Mouse (Mus musculus): ENCODE data around the gene Myl4. TPM values are rescaled to one million over a fixed set of nuclear protein-coding genes. Genes with fewer than 3 reads are reported as not detected.

Myl4 gene
- polyA plus RNA-seq, 1 experiment from 2014 or later: 33.0 TPM

DNA sequence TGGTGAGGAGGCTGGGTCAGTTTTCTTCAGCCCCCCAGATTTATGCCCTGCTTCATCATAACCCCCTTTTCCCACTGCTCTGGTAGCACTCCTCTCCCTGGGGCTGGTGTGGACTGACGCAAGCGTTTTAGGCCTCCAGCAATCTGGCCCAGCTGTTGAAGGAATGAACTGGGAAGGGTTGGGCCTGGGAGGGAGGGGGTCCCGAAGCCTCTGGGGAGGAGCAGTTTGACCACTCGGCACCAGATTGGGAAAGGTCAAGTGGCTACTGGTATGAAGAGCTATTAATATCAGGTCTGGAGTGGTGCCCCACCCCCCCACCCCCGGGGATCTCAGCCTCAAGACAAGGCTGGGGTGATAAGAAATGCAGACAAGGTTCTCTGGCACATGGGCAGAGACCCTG is 27.6 kb downstream of the Myl4 start:
- no peak overlapping the region for H3K9ac ChIP-seq (ENCODE audit: low read length)
- no peak overlapping the region for H3K4me3 ChIP-seq (ENCODE audit: low read depth, low read length)
- no peaks in the 10 kb centered on the region for H3K4me1 ChIP-seq (ENCODE audit: control insufficient read depth, insufficient read depth, low read length)
- no peak overlapping the region for H3K27ac ChIP-seq (ENCODE audit: low read depth, low read length)
- H3K9me3 ChIP-seq (ENCODE audit: control insufficient read depth, low read length): no peaks in the 10 kb centered on the region
- H3K4me2 ChIP-seq (ENCODE audit: low read depth): no peak overlapping the region
- no peaks in the 10 kb centered on the region for H3K36me3 ChIP-seq (ENCODE audit: control insufficient read depth, insufficient read depth, low read length)
- no peaks in the 10 kb centered on the region for H3K27me3 ChIP-seq (ENCODE audit: control insufficient read depth, insufficient read depth, low read length)
- no peak for ATAC-seq (ENCODE audit: insufficient read depth, low FRiP score, low TSS enrichment)
- no peak for DNase-seq (ENCODE audit: low spot score)
- 48% methylated on average over 5 of the region's 5 CpGs for WGBS

DNA sequence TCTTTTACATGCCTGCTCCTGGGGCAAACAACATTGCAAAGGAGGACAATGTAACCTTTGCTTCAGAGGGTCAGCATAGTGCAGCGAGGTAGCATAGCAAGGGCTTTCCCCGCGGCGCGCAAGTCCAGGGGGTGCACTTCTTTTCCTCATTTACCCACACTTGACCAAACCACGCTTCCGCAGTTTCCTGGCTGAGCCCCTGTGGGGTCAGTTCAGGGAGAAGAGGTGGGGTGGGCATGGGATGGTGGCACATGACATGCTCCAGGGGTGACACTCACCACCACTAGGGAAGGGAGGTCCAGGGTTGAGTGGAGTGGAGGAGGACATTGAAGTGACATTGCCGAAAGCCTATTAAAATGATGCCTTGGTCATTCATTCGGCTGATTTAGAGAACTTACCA is 28.6 kb downstream of the Myl4 start:
- H3K9ac ChIP-seq (ENCODE audit: low read length): no peak overlapping the region
- no peak for DNase-seq (ENCODE audit: low spot score)
- no peak for ATAC-seq (ENCODE audit: insufficient read depth, low FRiP score, low TSS enrichment)
- no peaks in the 10 kb centered on the region for H3K4me1 ChIP-seq (ENCODE audit: control insufficient read depth, insufficient read depth, low read length)
- no peaks in the 10 kb centered on the region for H3K27me3 ChIP-seq (ENCODE audit: control insufficient read depth, insufficient read depth, low read length)
- H3K9me3 ChIP-seq (ENCODE audit: control insufficient read depth, low read length): no peaks in the 10 kb centered on the region
- 91% methylated on average over 9 of the region's 9 CpGs for WGBS
- no peaks in the 10 kb centered on the region for H3K36me3 ChIP-seq (ENCODE audit: control insufficient read depth, insufficient read depth, low read length)
- H3K4me2 ChIP-seq (ENCODE audit: low read depth): no peak overlapping the region
- no peak overlapping the region for H3K27ac ChIP-seq (ENCODE audit: low read depth, low read length)
- H3K4me3 ChIP-seq (ENCODE audit: low read depth, low read length): no peak overlapping the region

DNA sequence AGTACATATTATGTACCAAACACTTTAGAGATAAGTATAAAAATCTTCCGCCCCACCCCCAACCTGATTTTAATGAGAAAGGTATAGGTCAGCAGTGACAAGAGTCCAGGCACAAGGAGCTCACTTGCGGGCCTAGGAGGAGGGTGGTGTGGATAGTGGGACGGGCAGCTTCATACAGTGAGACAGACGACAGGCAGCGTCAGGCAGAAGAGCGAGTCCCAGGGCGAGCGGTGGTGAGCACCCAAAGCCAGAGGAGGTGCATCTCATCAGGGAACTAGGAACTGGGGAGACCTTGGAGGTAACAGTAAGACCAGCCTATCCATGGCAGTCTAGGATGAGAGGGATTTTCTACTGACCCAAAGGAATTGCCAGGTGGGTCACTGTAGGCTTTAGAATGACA is 29.1 kb downstream of the Myl4 start:
- DNase-seq (ENCODE audit: low spot score) (no peak), ATAC-seq (ENCODE audit: insufficient read depth, low FRiP score, low TSS enrichment) (no peak)
- 96% methylated on average over 8 of the region's 8 CpGs for WGBS

DNA sequence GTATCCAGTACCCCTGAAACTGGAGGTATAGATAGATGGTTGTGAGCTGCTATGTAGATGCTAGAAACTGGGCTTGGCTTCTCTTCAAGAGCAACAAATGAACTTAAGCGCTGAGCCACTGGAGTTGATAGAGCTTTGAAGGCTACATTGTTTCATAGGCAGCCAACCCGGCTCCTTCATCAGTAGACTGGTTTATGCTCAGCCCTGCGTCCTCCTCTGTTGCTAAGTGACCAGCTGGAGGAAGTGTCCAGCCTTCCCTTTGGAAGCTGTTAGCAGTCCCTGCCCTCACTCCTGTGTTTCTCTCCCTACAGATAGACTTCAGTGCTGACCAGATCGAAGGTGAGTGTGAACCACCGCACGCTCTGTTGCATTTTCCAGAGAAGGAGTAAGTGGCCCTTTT is 29.6 kb downstream of the Myl4 start:
- Histone ChIP-seq H3K27ac (ENCODE audit: low read depth, low read length) (no peak overlapping the region), H3K4me3 (ENCODE audit: low read depth, low read length) (no peak overlapping the region), H3K4me1 (ENCODE audit: control insufficient read depth, insufficient read depth, low read length) (no peaks in the 10 kb centered on the region), H3K9me3 (ENCODE audit: control insufficient read depth, low read length) (no peaks in the 10 kb centered on the region), H3K36me3 (ENCODE audit: control insufficient read depth, insufficient read depth, low read length) (no peaks in the 10 kb centered on the region), H3K9ac (ENCODE audit: low read length) (no peak overlapping the region), H3K27me3 (ENCODE audit: control insufficient read depth, insufficient read depth, low read length) (no peaks in the 10 kb centered on the region), H3K4me2 (ENCODE audit: low read depth) (no peak overlapping the region)
- ATAC-seq (ENCODE audit: insufficient read depth, low FRiP score, low TSS enrichment) (no peak), DNase-seq (ENCODE audit: low spot score) (no peak)
- WGBS: 88% methylated on average over 6 of the region's 6 CpGs

More for the DNA sequence above, 29.1 kb downstream of the Myl4 start:
- Histone ChIP-seq H3K4me1 (ENCODE audit: control insufficient read depth, insufficient read depth, low read length) (no peaks in the 10 kb centered on the region), H3K27me3 (ENCODE audit: control insufficient read depth, insufficient read depth, low read length) (no peaks in the 10 kb centered on the region), H3K4me2 (ENCODE audit: low read depth) (no peak overlapping the region), H3K4me3 (ENCODE audit: low read depth, low read length) (no peak overlapping the region), H3K27ac (ENCODE audit: low read depth, low read length) (no peak overlapping the region), H3K9me3 (ENCODE audit: control insufficient read depth, low read length) (no peaks in the 10 kb centered on the region), H3K9ac (ENCODE audit: low read length) (no peak overlapping the region), H3K36me3 (ENCODE audit: control insufficient read depth, insufficient read depth, low read length) (no peaks in the 10 kb centered on the region)

DNA sequence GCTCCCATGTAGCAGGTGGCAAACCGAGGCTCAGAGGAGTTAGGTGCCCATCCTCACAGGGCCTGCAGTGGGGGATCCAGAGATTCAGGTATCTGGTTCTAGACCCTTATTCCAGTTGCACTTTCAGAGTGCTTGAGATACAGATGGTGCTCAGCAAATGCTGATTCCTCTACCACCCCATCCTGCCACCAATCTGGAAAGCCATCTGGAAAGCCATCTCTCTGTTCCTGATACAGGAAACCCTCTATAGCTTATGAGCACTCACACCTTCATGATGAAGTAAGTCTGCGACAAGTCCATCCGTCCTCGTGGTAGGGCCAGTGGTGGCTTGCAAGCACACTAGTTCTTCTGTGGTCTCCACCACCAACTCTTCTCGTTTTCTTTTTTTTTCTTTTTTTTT is 30.1 kb downstream of the Myl4 start:
- Histone ChIP-seq H3K4me3 (ENCODE audit: low read depth, low read length) (no peak overlapping the region), H3K4me2 (ENCODE audit: low read depth) (no peak overlapping the region), H3K27me3 (ENCODE audit: control insufficient read depth, insufficient read depth, low read length) (no peaks in the 10 kb centered on the region), H3K27ac (ENCODE audit: low read depth, low read length) (no peak overlapping the region), H3K9me3 (ENCODE audit: control insufficient read depth, low read length) (no peaks in the 10 kb centered on the region), H3K4me1 (ENCODE audit: control insufficient read depth, insufficient read depth, low read length) (no peaks in the 10 kb centered on the region), H3K36me3 (ENCODE audit: control insufficient read depth, insufficient read depth, low read length) (no peaks in the 10 kb centered on the region), H3K9ac (ENCODE audit: low read length) (no peak overlapping the region)
- DNase-seq (ENCODE audit: low spot score): no peak
- no peak for ATAC-seq (ENCODE audit: insufficient read depth, low FRiP score, low TSS enrichment)
- 88% methylated on average over 5 of the region's 5 CpGs for WGBS

DNA sequence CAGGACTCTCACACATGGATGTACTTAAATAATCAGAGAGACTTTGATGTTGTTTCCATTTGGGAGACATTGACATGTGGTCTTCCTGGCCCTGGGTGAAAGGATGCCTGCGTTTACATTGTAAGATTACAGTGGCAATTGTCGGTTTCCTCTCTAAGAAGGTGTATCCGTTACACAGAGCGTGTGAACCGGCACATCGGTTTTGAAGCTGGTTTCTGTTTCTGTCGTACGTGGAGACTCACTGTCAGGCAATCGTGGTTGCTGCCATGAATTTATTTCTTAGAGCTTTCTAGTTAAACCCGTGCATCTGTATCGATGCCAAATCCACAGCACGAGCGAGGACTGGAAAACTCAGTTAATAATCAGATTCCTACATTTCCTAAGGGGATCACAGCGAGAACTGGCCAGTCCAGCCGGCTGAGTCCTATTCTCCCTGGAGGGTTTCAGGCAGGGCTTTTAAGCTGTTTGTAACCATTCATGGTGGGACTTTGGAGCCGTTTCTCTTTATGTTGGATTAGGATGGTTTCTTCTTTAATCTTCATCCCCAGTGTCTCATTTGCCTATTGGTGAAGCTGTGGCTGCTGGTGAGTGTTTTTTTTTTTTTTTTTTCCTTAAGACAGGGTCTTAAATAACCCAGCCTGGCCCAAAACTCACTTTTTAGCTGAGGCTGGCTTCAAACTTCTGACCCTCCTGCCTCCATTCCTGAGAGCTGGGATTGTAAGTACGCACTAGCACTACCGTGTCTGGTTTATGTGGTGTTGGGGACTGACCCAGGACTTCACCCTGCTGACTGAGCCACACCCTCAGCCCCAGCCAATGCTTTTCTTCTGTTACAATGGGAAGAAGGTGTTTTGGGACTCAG is 31.2 kb downstream of the Myl4 start:
- Histone ChIP-seq H3K27ac (ENCODE audit: low read depth, low read length) (no peak overlapping the region), H3K9me3 (ENCODE audit: control insufficient read depth, low read length) (no peaks in the 10 kb centered on the region), H3K4me3 (ENCODE audit: low read depth, low read length) (no peak overlapping the region), H3K27me3 (ENCODE audit: control insufficient read depth, insufficient read depth, low read length) (no peaks in the 10 kb centered on the region), H3K4me2 (ENCODE audit: low read depth) (no peak overlapping the region), H3K36me3 (ENCODE audit: control insufficient read depth, insufficient read depth, low read length) (no peaks in the 10 kb centered on the region), H3K9ac (ENCODE audit: low read length) (no peak overlapping the region), H3K4me1 (ENCODE audit: control insufficient read depth, insufficient read depth, low read length) (no peaks in the 10 kb centered on the region)
- ATAC-seq (ENCODE audit: insufficient read depth, low FRiP score, low TSS enrichment) (no peak), DNase-seq (ENCODE audit: low spot score) (no peak)
- 80% methylated on average over 18 of the region's 18 CpGs for WGBS

DNA sequence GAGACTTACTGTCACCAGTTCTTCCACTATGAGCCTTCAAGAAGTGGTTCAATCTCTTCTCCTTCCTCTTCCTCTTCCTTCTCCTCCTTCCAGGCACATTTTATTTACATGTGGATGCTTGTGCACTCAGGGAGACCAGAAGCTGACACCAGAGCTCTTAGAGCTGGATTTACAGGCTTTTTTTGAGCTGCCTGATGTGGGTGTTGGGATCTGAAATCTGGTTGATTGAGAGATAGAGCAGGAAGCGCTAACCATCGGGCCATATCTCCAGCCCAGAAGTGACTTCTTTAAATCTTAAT is 31.8 kb downstream of the Myl4 start:
- H3K9ac ChIP-seq (ENCODE audit: low read length): no peak overlapping the region
- no peak overlapping the region for H3K4me2 ChIP-seq (ENCODE audit: low read depth)
- no peaks in the 10 kb centered on the region for H3K4me1 ChIP-seq (ENCODE audit: control insufficient read depth, insufficient read depth, low read length)
- 89% methylated on average over 2 of the region's 2 CpGs for WGBS
- ATAC-seq (ENCODE audit: insufficient read depth, low FRiP score, low TSS enrichment): no peak
- H3K27ac ChIP-seq (ENCODE audit: low read depth, low read length): no peak overlapping the region
- no peaks in the 10 kb centered on the region for H3K27me3 ChIP-seq (ENCODE audit: control insufficient read depth, insufficient read depth, low read length)
- H3K4me3 ChIP-seq (ENCODE audit: low read depth, low read length): no peak overlapping the region
- no peaks in the 10 kb centered on the region for H3K9me3 ChIP-seq (ENCODE audit: control insufficient read depth, low read length)
- DNase-seq (ENCODE audit: low spot score): no peak
- H3K36me3 ChIP-seq (ENCODE audit: control insufficient read depth, insufficient read depth, low read length): no peaks in the 10 kb centered on the region

DNA sequence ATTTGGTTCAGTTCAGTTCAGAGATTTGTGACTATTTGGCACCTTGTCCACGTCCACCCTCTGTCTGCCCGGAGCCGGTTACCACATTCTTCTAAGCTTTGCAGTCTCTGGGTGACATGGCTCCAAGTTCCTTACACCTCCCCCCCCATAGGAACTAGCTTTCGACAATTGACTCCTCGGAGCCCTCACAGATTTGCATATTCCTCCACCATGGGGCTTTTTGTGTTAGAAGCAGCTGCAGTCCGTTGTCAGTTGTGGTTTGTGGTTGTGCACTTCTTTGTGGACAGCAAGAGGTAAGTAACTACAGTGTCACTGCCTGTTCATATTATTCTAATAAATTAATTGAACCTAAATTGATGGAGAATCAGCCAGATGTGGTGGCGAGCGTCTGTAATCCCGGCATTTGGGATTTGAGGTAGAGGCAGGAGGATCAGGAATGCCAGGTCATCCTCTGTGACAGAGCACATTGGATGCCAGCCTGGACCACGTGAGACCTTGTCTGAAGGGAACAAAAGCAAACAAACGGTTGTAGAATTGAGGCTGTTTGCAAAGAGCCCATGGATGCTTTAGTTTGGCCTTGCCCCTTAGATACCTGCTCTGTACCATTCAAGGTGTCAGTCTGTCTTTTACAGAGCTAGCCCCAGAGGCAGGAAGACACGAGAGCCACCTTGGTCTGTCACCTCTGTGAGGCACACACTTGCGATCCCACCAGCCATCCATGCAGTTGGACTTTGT is 32.3 kb downstream of the Myl4 start:
- Histone ChIP-seq H3K4me2 (ENCODE audit: low read depth) (no peak overlapping the region), H3K27me3 (ENCODE audit: control insufficient read depth, insufficient read depth, low read length) (no peaks in the 10 kb centered on the region), H3K9ac (ENCODE audit: low read length) (no peak overlapping the region), H3K4me1 (ENCODE audit: control insufficient read depth, insufficient read depth, low read length) (no peaks in the 10 kb centered on the region), H3K4me3 (ENCODE audit: low read depth, low read length) (no peak overlapping the region), H3K27ac (ENCODE audit: low read depth, low read length) (no peak overlapping the region), H3K9me3 (ENCODE audit: control insufficient read depth, low read length) (no peaks in the 10 kb centered on the region), H3K36me3 (ENCODE audit: control insufficient read depth, insufficient read depth, low read length) (no peaks in the 10 kb centered on the region)
- DNase-seq (ENCODE audit: low spot score) (no peak), ATAC-seq (ENCODE audit: insufficient read depth, low FRiP score, low TSS enrichment) (no peak)
- WGBS: 68% methylated on average over 13 of the region's 13 CpGs

DNA sequence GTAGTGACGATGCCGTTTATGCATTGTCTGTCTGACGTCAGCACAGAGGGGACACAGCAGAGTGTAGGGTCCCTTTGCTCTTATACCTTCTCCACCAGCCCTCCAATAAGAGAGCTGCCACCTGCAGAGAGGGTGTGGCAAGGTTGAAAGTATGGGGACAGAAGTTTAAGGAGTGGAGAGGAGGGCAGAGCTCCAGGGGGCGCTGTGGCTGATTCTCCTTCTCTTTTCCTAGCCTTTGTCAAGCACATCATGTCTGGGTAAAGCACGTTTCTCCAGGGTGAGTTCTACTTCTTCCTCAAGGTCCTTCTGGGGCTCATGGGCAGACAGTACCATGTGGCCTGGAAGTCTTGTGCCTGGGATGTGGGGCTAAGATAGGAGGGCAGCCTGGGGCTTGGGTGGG is 35.0 kb downstream of the Myl4 start:
- Histone ChIP-seq H3K36me3 (ENCODE audit: control insufficient read depth, insufficient read depth, low read length) (no peaks in the 10 kb centered on the region), H3K27ac (ENCODE audit: low read depth, low read length) (no peak overlapping the region), H3K9ac (ENCODE audit: low read length) (no peak overlapping the region), H3K9me3 (ENCODE audit: control insufficient read depth, low read length) (no peaks in the 10 kb centered on the region), H3K4me1 (ENCODE audit: control insufficient read depth, insufficient read depth, low read length) (no peaks in the 10 kb centered on the region), H3K27me3 (ENCODE audit: control insufficient read depth, insufficient read depth, low read length) (no peaks in the 10 kb centered on the region), H3K4me2 (ENCODE audit: low read depth) (no peak overlapping the region), H3K4me3 (ENCODE audit: low read depth, low read length) (no peak overlapping the region)
- ATAC-seq (ENCODE audit: insufficient read depth, low FRiP score, low TSS enrichment): no peak
- DNase-seq (ENCODE audit: low spot score): no peak
- WGBS: 81% methylated on average over 5 of the region's 5 CpGs

Data from neural tube, embryonic 11.5 days (tissue).